13 mouse cellular contexts compared by ENCODE assay signal in genomic region chr11:97590227-97590960, GRCm38 (mm10). TPM values are rescaled to one million over a fixed set of nuclear protein-coding genes. Genes with fewer than 3 reads are reported as not detected.
DNase-seq lines count a peak whose midpoint lies in the region; ATAC-seq and TF ChIP-seq lines count a peak whose summit lies in the region.
"Had no signal": no experiment of that assay in that cellular context is flagged by ENCODE, and none has a peak within 500 bp of the region (broad histone marks: within the 10 kb centered on the region; RNA-seq: fewer than 3 reads in every experiment).

No protein-coding gene starts in this region.

- intact Hi-C loops in gastrocnemius, postnatal 14 days (cut with DNase I; ENCODE audit: low total_unique reads): no loop called here

- peak; percentile 84 for ATAC-seq in frontal cortex, adult (ENCODE audit: low TSS enrichment)
- no peak for ATAC-seq in neural tube, embryonic 13.5 days (ENCODE audit: low read depth)
- no peak for ATAC-seq in stomach, postnatal 0 days (ENCODE audit: low FRiP score, low TSS enrichment)
- ATAC-seq: midbrain, embryonic 15.5 days had no signal

- 0 out of 2 replicates have a peak overlapping the region, but pooled peaks have one; percentile 4 for H3K4me2 ChIP-seq in neural tube, embryonic 13.5 days
- H3K4me2 ChIP-seq in stomach, postnatal 0 days (replicated peaks; ENCODE audit: low read depth): no peak overlapping the region
- H3K4me2 ChIP-seq: limb, embryonic 15.5 days; midbrain, embryonic 15.5 days had no signal

- H3K27ac ChIP-seq in neural tube, embryonic 13.5 days (replicated peaks): no peak overlapping the region
- H3K27ac ChIP-seq in stomach, postnatal 0 days (replicated peaks): no peak overlapping the region
- H3K27ac ChIP-seq: limb, embryonic 15.5 days; midbrain, embryonic 15.5 days had no signal

- H3K9ac ChIP-seq in neural tube, embryonic 13.5 days: no peak overlapping the region
- H3K9ac ChIP-seq in stomach, postnatal 0 days (ENCODE audit: low read length): no peak overlapping the region
- H3K9ac ChIP-seq: limb, embryonic 15.5 days; midbrain, embryonic 15.5 days had no signal

- H3K27me3 ChIP-seq in neural tube, embryonic 13.5 days: peaks cover 11% of the 10 kb centered on the region; the same call in 1 of the 2 replicates
- no peaks in the 10 kb centered on the region for H3K27me3 ChIP-seq in stomach, postnatal 0 days (ENCODE audit: control insufficient read depth, insufficient read depth, low read length)
- H3K27me3 ChIP-seq: limb, embryonic 15.5 days; midbrain, embryonic 15.5 days had no signal

- H3K4me1 ChIP-seq in neural tube, embryonic 13.5 days (replicated peaks): peaks cover 10% of the 10 kb centered on the region
- no peaks in the 10 kb centered on the region for H3K4me1 ChIP-seq in stomach, postnatal 0 days (replicated peaks; ENCODE audit: control insufficient read depth, insufficient read depth)

- H3K4me3 ChIP-seq in neural tube, embryonic 13.5 days: no peak overlapping the region
- no peak overlapping the region for H3K4me3 ChIP-seq in stomach, postnatal 0 days (ENCODE audit: low read depth, low read length)
- H3K4me3 ChIP-seq: limb, embryonic 15.5 days; midbrain, embryonic 15.5 days had no signal

- H3K9me3 ChIP-seq in neural tube, embryonic 13.5 days: no peaks in the 10 kb centered on the region
- no peaks in the 10 kb centered on the region for H3K9me3 ChIP-seq in stomach, postnatal 0 days (ENCODE audit: control insufficient read depth, low read length)
- H3K9me3 ChIP-seq: limb, embryonic 15.5 days; midbrain, embryonic 15.5 days had no signal

- H3K36me3 ChIP-seq in neural tube, embryonic 13.5 days: no peaks in the 10 kb centered on the region
- H3K36me3 ChIP-seq in stomach, postnatal 0 days (ENCODE audit: control insufficient read depth, insufficient read depth, low read length): no peaks in the 10 kb centered on the region
- H3K36me3 ChIP-seq: limb, embryonic 15.5 days; midbrain, embryonic 15.5 days had no signal

- no peak for DNase-seq in frontal cortex, postnatal 10 days (ENCODE audit: low spot score in 2 of 2)
- DNase-seq in neural tube, embryonic 10.5 days (ENCODE audit: extremely low spot score, low spot score): no peak
- DNase-seq in frontal cortex, postnatal 36 days (ENCODE audit: low spot score in 2 of 2): peak; percentile 60 to 82
- DNase-seq in telencephalon, adult 2 months (ENCODE audit: low read depth, low spot score): peak; percentile 74
- no peak for DNase-seq in stomach, postnatal 0 days (ENCODE audit: low spot score)
- no peak for DNase-seq in gastrocnemius, postnatal 14 days
- DNase-seq: heart, postnatal 10 days; kidney, postnatal 36 days; lung, postnatal 14 days had no signal

- 38% methylated on average over 24 of the region's 24 CpGs for WGBS in neural tube, embryonic 13.5 days
- WGBS in stomach, postnatal 0 days: 45% methylated on average over 24 of the region's 24 CpGs

- no peak for TF ChIP-seq CTCF in stomach, postnatal 0 days (IDR thresholded peaks at IDR 0.05; ENCODE audit: low read depth)

- TF ChIP-seq EP300 in stomach, postnatal 0 days (optimal IDR thresholded peaks at IDR 0.05): no peak

RNA-seq across cellular contexts. Expression of gene Srcin1, which starts 14.4 kb away (rescaled TPM):
- 5.7 and 7.0 TPM in 2 replicates for polyA plus RNA-seq in neural tube, embryonic 13.5 days (2015; fragmentation: Nextera tagmentation; extraction: Ambion mirVana)
- polyA plus RNA-seq in stomach, postnatal 0 days (2015; fragmentation: Nextera tagmentation; extraction: Ambion mirVana): 0.49 and 0.50 TPM in 2 replicates
- total RNA-seq in gastrocnemius, postnatal 14 days (2021): under 1 TPM; 0.51 to 0.64 TPM

RNA-seq across cellular contexts. Expression of gene Epop, which starts 39.1 kb away (rescaled TPM):
- 3.6 and 4.1 TPM in 2 replicates for polyA plus RNA-seq in neural tube, embryonic 13.5 days (2015; fragmentation: Nextera tagmentation; extraction: Ambion mirVana)
- 9.7 and 10.8 TPM in 2 replicates for polyA plus RNA-seq in stomach, postnatal 0 days (2015; fragmentation: Nextera tagmentation; extraction: Ambion mirVana)
- 1 to 10 TPM in 1 of 2 experiments, under 1 TPM in 1; 0.60 to 1.3 TPM for total RNA-seq in gastrocnemius, postnatal 14 days (2021)

Comparison
In these comparisons a context has a peak if more than half of its experiments do, and no peak if none do; other contexts are left out.
1. DNase-seq: peak in frontal cortex, postnatal 36 days (2 of 2) and telencephalon, adult 2 months (single experiment); none in frontal cortex, postnatal 10 days (0 of 2), neural tube, embryonic 10.5 days (single experiment), stomach, postnatal 0 days (single experiment) and gastrocnemius, postnatal 14 days (single experiment).